Mouse (Mus musculus) brain, embryonic 14.5 days (tissue): ENCODE results near the gene Gm572.
A peak's percentile ranks its signal among the peaks of the same experiment; 100 is the strongest.

Experiments used
- CTCF ChIP-seq: fragments of 200-500 bp; IDR thresholded peaks from 2 replicates; pipeline ENCODE4 v1.5.1; 2012; ENCODE audit warnings: inconsistent platforms, mild to moderate bottlenecking, moderate library complexity, borderline replicate concordance; ENCODE audit not compliant: insufficient read depth, insufficient read length; ENCODE audit errors: extremely low read depth
- POLR2A ChIP-seq: fragments of 200-500 bp; IDR thresholded peaks from 2 replicates; pipeline ENCODE4 v1.6.1; 2012; ENCODE audit warnings: mild to moderate bottlenecking, inconsistent platforms, borderline replicate concordance; ENCODE audit not compliant: poor library complexity, insufficient read depth, insufficient read length, severe bottlenecking; ENCODE audit errors: extremely low read depth

DNA sequence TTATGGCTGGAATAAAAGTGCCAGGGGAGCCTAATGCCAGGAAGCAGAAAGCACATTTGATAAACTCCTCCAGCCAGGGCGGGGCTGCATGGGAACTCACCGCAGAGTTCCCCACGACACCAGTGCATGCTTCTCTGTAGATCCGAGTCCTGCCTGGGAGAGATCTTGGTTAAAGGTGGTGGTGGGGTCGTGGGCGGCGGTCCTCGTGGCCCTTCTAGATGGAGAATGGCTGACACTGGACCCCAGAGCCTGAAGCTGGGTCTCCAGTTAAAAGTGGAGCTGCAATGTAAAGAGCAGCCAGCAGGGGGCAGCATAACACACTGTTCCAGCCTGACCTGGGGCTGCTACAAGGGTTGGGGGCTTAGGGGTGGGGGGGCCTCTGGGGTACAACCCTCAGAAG is 38.3 kb downstream of the Gm572 start:
- no peak for TF ChIP-seq POLR2A
- TF ChIP-seq CTCF = peak; percentile 85
